Mouse (Mus musculus) cerebellum, adult 2 months (tissue): Measurements from ENCODE around the gene Cdk5r1. TPM values are rescaled to one million over a fixed set of nuclear protein-coding genes. Genes with fewer than 3 reads are reported as not detected.

Source experiments
- DNase-seq, 2 experiments: peaks; one replicate each; pipeline ENCODE4 v3.0.0; 2021
- H3K27ac ChIP-seq: fragments of 200-500 bp; 2 replicates; pipeline ENCODE4 v1.5.1; 2012; ENCODE audit warnings: low read length, control low read depth, inconsistent platforms; ENCODE audit not compliant: insufficient read depth
- H3K27me3 ChIP-seq: fragments of 200-500 bp; 2 replicates; pipeline ENCODE4 v1.6.1; 2012; ENCODE audit warnings: inconsistent platforms, mild to moderate bottlenecking, low read length, moderate library complexity; ENCODE audit not compliant: control insufficient read depth, insufficient read depth
- H3K4me1 ChIP-seq: fragments of 200-500 bp; 2 replicates; pipeline ENCODE4 v1.6.1; 2011; ENCODE audit warnings: low read length; ENCODE audit not compliant: control insufficient read depth, insufficient read depth
- H3K4me3 ChIP-seq: fragments of 200-500 bp; replicated peaks from 2 replicates; pipeline ENCODE3; 2011; ENCODE audit warnings: mild to moderate bottlenecking, low read depth, low read length, control low read depth; ENCODE audit not compliant: insufficient read depth
- CTCF ChIP-seq: fragments of 200-500 bp; IDR thresholded peaks from 2 replicates; pipeline ENCODE4 v1.5.1; 2011; ENCODE audit warnings: low read depth, mild to moderate bottlenecking, control low read depth, low read length, moderate library complexity, borderline replicate concordance; ENCODE audit not compliant: insufficient read depth
- POLR2A ChIP-seq: fragments of 200-500 bp; IDR thresholded peaks from 2 replicates; pipeline ENCODE4 v1.6.1; 2011; ENCODE audit warnings: low read length, control low read depth, borderline replicate concordance; ENCODE audit not compliant: insufficient read depth
- WGBS: fragments of 180-500 bp; shearing (Covaris S2); methylation state at CpG from one replicate; pipeline ENCODE4 v1.1.7; 2018; 5-methylcytosine and 5-hydroxymethylcytosine counted together
- polyA plus RNA-seq: library from polyadenylated mRNA; depleted of rRNA; stranded (reverse); fragments of >200 nt; gene quantifications from 2 replicates; pipeline ENCODE4 v1.2.3, GENCODE M21; 2012

The Cdk5r1 gene
- polyA plus RNA-seq, 1 experiment: 86.7 TPM

- Histone ChIP-seq H3K4me1 (peaks cover 29% of the 10 kb centered on the region), H3K4me3 (peak overlapping the region; percentile 27), H3K27ac (peak overlapping the region; percentile 55), H3K27me3 (no peaks in the 10 kb centered on the region)
- peak; percentile 92 to 97 for DNase-seq
- 5% methylated on average over 12 of the region's 12 CpGs for WGBS
- TF ChIP-seq POLR2A: peak; percentile 79
- TF ChIP-seq CTCF: no peak
Observed at GRCm38 (mm10) chr11:80484191-80484791, 7.5 kb downstream of the Cdk5r1 start.

GRCm38 (mm10) chr11:80485120-80485551 is 8.3 kb downstream of the Cdk5r1 start:
- no peak for DNase-seq
- peak overlapping the region; percentile 55; the same call in 1 of the 2 replicates for H3K27ac ChIP-seq
- 75% methylated on average over 9 of the region's 9 CpGs for WGBS
- no peak for TF ChIP-seq CTCF
- TF ChIP-seq POLR2A: no peak
- H3K27me3 ChIP-seq: no peaks in the 10 kb centered on the region
- H3K4me1 ChIP-seq: peaks cover 37% of the 10 kb centered on the region
- H3K4me3 ChIP-seq: no peak overlapping the region

- peak in 1 of 2 experiments; percentile 35 for DNase-seq
- WGBS: 61% methylated on average over 10 of the region's 10 CpGs
- Histone ChIP-seq H3K4me3 (no peak overlapping the region), H3K27me3 (no peaks in the 10 kb centered on the region), H3K4me1 (peaks cover 37% of the 10 kb centered on the region), H3K27ac (no peak overlapping the region)
- TF ChIP-seq CTCF (no peak), POLR2A (no peak)
Observed at GRCm38 (mm10) chr11:80485622-80486206, 8.9 kb downstream of the Cdk5r1 start.

GRCm38 (mm10) chr11:80487904-80488587 is 11.2 kb downstream of the Cdk5r1 start:
- peaks cover 27% of the 10 kb centered on the region for H3K4me1 ChIP-seq

DNA sequence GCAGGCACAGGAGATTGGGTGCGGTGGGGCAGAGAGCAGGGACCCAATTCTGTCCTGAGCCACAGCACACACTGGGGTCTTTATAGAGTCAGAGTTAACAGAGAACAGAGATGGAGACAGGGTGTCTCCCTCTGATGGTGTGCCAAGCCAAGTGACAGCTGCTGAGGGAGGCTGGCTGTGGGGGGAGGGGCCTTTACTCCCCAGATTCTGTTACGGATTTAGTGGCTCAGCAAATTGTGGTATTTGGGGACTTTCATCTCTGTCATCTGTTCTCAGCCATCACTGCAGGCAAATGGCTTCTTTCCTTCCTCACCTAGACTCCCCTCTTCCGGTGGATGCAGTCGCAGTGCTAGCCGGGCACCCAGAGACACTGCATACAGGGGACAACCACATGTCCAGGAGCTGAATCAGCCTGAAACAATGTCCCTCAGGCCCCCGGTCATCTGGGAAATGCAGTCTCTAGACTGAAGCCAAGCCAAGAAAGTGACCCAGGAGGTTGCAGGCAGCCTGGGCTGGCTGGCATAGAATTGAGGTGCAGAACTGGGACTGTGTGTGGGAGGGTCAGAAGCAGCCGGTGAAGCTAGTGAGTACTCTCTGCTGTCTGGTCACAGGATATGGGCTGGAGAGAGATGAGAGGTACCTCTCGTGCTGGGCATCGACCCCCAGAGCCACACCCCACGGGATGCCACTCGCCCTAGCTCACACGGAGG is 12.5 kb downstream of the Cdk5r1 start:
- no peaks in the 10 kb centered on the region for H3K27me3 ChIP-seq
- 27% methylated on average over 12 of the region's 12 CpGs for WGBS
- no peak overlapping the region for H3K4me3 ChIP-seq
- H3K27ac ChIP-seq: no peak overlapping the region
- peaks cover 19% of the 10 kb centered on the region for H3K4me1 ChIP-seq
- peak in 1 of 2 experiments; percentile 37 for DNase-seq
- TF ChIP-seq CTCF: no peak
- TF ChIP-seq POLR2A: no peak

More at GRCm38 (mm10) chr11:80487904-80488587, 11.2 kb downstream of the Cdk5r1 start:
- Histone ChIP-seq H3K27ac (no peak overlapping the region), H3K4me3 (no peak overlapping the region), H3K27me3 (no peaks in the 10 kb centered on the region)
- DNase-seq: no peak
- 70% methylated on average over 15 of the region's 15 CpGs for WGBS
- TF ChIP-seq CTCF (no peak), POLR2A (no peak)

DNA sequence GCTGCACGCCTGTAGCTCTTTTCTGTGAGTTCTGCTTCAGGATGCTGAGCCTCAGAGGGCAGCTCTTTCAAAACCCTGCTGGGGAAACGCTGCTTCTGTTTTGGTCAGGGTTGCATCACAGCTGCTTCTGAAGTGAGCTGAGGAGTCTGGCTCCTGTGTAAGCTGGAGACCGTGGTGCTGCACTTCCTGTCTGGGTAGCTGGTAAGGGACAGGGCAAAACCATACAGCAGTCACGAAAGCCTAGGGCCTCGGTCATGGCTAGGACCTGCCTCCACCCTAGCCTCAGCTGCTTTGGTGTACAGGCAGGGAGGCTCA is 13.0 kb downstream of the Cdk5r1 start:
- 38% methylated on average over 5 of the region's 5 CpGs for WGBS

DNA sequence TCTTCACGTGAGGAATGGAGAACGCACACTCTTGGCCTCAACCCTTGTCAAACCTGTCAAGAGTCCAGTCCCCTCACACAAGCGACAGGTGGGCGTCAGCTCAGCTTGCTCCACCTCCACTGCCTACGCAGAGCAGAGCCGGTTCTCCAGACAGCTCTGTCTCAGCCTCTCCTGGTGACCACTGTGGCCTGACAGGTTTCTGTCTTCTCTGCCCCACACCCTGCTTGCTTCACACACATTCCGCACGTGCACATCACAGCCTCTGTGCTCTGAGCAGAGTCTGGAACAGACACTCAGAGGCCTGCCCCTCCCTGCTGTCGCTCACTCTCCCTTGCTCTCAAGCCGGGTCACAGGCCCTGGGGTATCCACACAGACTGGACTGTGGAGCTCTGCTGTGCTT is 14.0 kb downstream of the Cdk5r1 start:
- DNase-seq: no peak
- H3K27me3 ChIP-seq: no peaks in the 10 kb centered on the region
- 81% methylated on average over 10 of the region's 10 CpGs for WGBS
- H3K27ac ChIP-seq: no peak overlapping the region
- H3K4me1 ChIP-seq: peaks cover 16% of the 10 kb centered on the region
- TF ChIP-seq POLR2A: no peak
- no peak for TF ChIP-seq CTCF
- H3K4me3 ChIP-seq: no peak overlapping the region

More for the DNA sequence above, 13.0 kb downstream of the Cdk5r1 start:
- peaks cover 19% of the 10 kb centered on the region for H3K4me1 ChIP-seq
- no peaks in the 10 kb centered on the region for H3K27me3 ChIP-seq
- no peak overlapping the region for H3K27ac ChIP-seq
- no peak for DNase-seq
- TF ChIP-seq CTCF (no peak), POLR2A (no peak)
- no peak overlapping the region for H3K4me3 ChIP-seq
